ENCODE assay signal across 25 mouse cellular contexts in genomic region chr16:31495769-31496168, GRCm38 (mm10).
DNase-seq lines count a peak whose midpoint lies in the region; ATAC-seq lines count a peak whose summit lies in the region.
"Had no signal": no experiment of that assay in that cellular context is flagged by ENCODE, and none has a peak within 500 bp of the region (broad histone marks: within the 10 kb centered on the region; RNA-seq: fewer than 3 reads in every experiment).

No protein-coding gene starts in this region.

- no peak overlapping the region for H3K9ac ChIP-seq in hindbrain, embryonic 12.5 days
- no peak overlapping the region for H3K9ac ChIP-seq in hindbrain, embryonic 13.5 days
- H3K9ac ChIP-seq: embryonic facial prominence, embryonic 13.5 days; forebrain, postnatal 0 days; heart, embryonic 12.5 days; hindbrain, embryonic 15.5 days had no signal

- H3K4me2 ChIP-seq in hindbrain, embryonic 12.5 days (replicated peaks), result no peak overlapping the region
- H3K4me2 ChIP-seq in hindbrain, embryonic 13.5 days, result no peak overlapping the region
- H3K4me2 ChIP-seq: embryonic facial prominence, embryonic 13.5 days; heart, embryonic 12.5 days; hindbrain, embryonic 15.5 days had no signal

- no peak for ATAC-seq in hindbrain, embryonic 12.5 days (ENCODE audit: low FRiP score)
- ATAC-seq in hindbrain, embryonic 13.5 days (ENCODE audit: low FRiP score), result no peak
- ATAC-seq: activated CD4-positive, CD25-positive, alpha-beta regulatory T cell, adult 4 months; forebrain, embryonic 14.5 days; forebrain, postnatal 0 days; intestine, postnatal 0 days had no signal

- H3K27ac ChIP-seq in hindbrain, embryonic 12.5 days, result 0 out of 2 replicates have a peak overlapping the region, but pooled peaks have one; percentile 24
- H3K27ac ChIP-seq in hindbrain, embryonic 13.5 days, result no peak overlapping the region
- H3K27ac ChIP-seq: embryonic facial prominence, embryonic 13.5 days; gastrocnemius, adult 2 months had no signal

- no peaks in the 10 kb centered on the region for H3K9me3 ChIP-seq in hindbrain, embryonic 12.5 days (replicated peaks)
- no peaks in the 10 kb centered on the region for H3K9me3 ChIP-seq in hindbrain, embryonic 13.5 days
- H3K9me3 ChIP-seq: embryonic facial prominence, embryonic 10.5 days; embryonic facial prominence, embryonic 13.5 days; G1E; heart, embryonic 12.5 days; hindbrain, embryonic 15.5 days had no signal

- no peaks in the 10 kb centered on the region for H3K36me3 ChIP-seq in hindbrain, embryonic 12.5 days
- H3K36me3 ChIP-seq in hindbrain, embryonic 13.5 days, result no peaks in the 10 kb centered on the region
- H3K36me3 ChIP-seq: embryonic facial prominence, embryonic 10.5 days; embryonic facial prominence, embryonic 13.5 days; G1E; heart, embryonic 12.5 days; hindbrain, embryonic 15.5 days had no signal

- DNase-seq in adrenal gland, adult 2 months, result peak; percentile 21
- DNase-seq in adrenal gland, adult 8-10 months, result no peak
- DNase-seq in NIH3T3 (ENCODE audit: low read depth), result peak; percentile 72
- DNase-seq in thymus, postnatal 36 days, result no peak
- DNase-seq: B cell, adult 2 months; embryo, embryonic 11 days; forebrain, postnatal 0 days; gastrocnemius, adult 2 months; gastrocnemius, postnatal 14 days; heart, adult 11 months; heart, postnatal 14 days; heart, postnatal 4 days; kidney, adult 2 months had no signal

- no peak overlapping the region for H3K4me3 ChIP-seq in hindbrain, embryonic 12.5 days
- H3K4me3 ChIP-seq in hindbrain, embryonic 13.5 days, result no peak overlapping the region
- H3K4me3 ChIP-seq: embryonic facial prominence, embryonic 10.5 days; embryonic facial prominence, embryonic 13.5 days; erythroblast, embryonic 14.5 days; gastrocnemius, adult 2 months; heart, embryonic 12.5 days; hindbrain, embryonic 15.5 days had no signal

- H3K27me3 ChIP-seq in hindbrain, embryonic 12.5 days, result no peaks in the 10 kb centered on the region
- peaks cover 4% of the 10 kb centered on the region; the same call in 1 of the 2 replicates for H3K27me3 ChIP-seq in hindbrain, embryonic 13.5 days
- H3K27me3 ChIP-seq: CH12.LX; embryonic facial prominence, embryonic 13.5 days; heart, embryonic 12.5 days; hindbrain, embryonic 15.5 days had no signal

- 80% methylated on average over 9 of the region's 9 CpGs for WGBS in hindbrain, embryonic 12.5 days
- 77% methylated on average over 9 of the region's 9 CpGs for WGBS in hindbrain, embryonic 13.5 days

- H3K4me1 ChIP-seq in hindbrain, embryonic 12.5 days, result peaks cover 36% of the 10 kb centered on the region
- H3K4me1 ChIP-seq in hindbrain, embryonic 13.5 days (replicated peaks), result peaks cover 47% of the 10 kb centered on the region

Comparison
In these comparisons a context has a peak if more than half of its experiments do, and no peak if none do; other contexts are left out.
1. DNase-seq: peak in adrenal gland, adult 2 months (single experiment) and NIH3T3 (single experiment); none in adrenal gland, adult 8-10 months (single experiment) and thymus, postnatal 36 days (0 of 2).